Mouse (Mus musculus): ENCODE data around the gene Rpl31. TPM values are rescaled to one million over a fixed set of nuclear protein-coding genes. Genes with fewer than 3 reads are reported as not detected.

Gene Rpl31
- polyA plus RNA-seq, 1 experiment from 2014 or later, result 432 TPM

GRCm38 (mm10) chr1:39361754-39362514, 5.7 kb upstream of the Rpl31 start:
- Histone ChIP-seq H3K9ac (ENCODE audit: low read depth, low read length) (peak overlapping the region; percentile 19; the same call in 1 of the 2 replicates), H3K27me3 (replicated peaks; ENCODE audit: control insufficient read depth, insufficient read depth, low read length) (no peaks in the 10 kb centered on the region), H3K4me1 (ENCODE audit: control insufficient read depth, insufficient read depth, low read length) (peaks cover 6% of the 10 kb centered on the region)

GRCm38 (mm10) chr1:39362515-39362893, 5.1 kb upstream of the Rpl31 start:
- Histone ChIP-seq H3K4me2 (ENCODE audit: low read depth, low read length) (peak overlapping the region; percentile 47; the same call in 1 of the 2 replicates), H3K27ac (ENCODE audit: low read length) (no peak overlapping the region), H3K4me3 (ENCODE audit: low read length) (no peak overlapping the region), H3K27me3 (replicated peaks; ENCODE audit: control insufficient read depth, insufficient read depth, low read length) (no peaks in the 10 kb centered on the region), H3K9ac (ENCODE audit: low read depth, low read length) (no peak overlapping the region), H3K36me3 (ENCODE audit: control insufficient read depth, insufficient read depth, low read length) (no peaks in the 10 kb centered on the region), H3K4me1 (ENCODE audit: control insufficient read depth, insufficient read depth, low read length) (peaks cover 8% of the 10 kb centered on the region), H3K9me3 (ENCODE audit: control insufficient read depth, low read length) (no peaks in the 10 kb centered on the region)
- WGBS, result 44% methylated on average over 7 of the region's 7 CpGs
- no peak for ATAC-seq

More at GRCm38 (mm10) chr1:39361754-39362514, 5.7 kb upstream of the Rpl31 start:
- Histone ChIP-seq H3K27ac (ENCODE audit: low read length) (no peak overlapping the region), H3K4me2 (ENCODE audit: low read depth, low read length) (peak overlapping the region; percentile 47), H3K36me3 (ENCODE audit: control insufficient read depth, insufficient read depth, low read length) (no peaks in the 10 kb centered on the region), H3K4me3 (ENCODE audit: low read length) (peak overlapping the region; percentile 19), H3K9me3 (ENCODE audit: control insufficient read depth, low read length) (no peaks in the 10 kb centered on the region)
- WGBS, result 24% methylated on average over 24 of the region's 24 CpGs
- ATAC-seq, result peak; percentile 57

DNA sequence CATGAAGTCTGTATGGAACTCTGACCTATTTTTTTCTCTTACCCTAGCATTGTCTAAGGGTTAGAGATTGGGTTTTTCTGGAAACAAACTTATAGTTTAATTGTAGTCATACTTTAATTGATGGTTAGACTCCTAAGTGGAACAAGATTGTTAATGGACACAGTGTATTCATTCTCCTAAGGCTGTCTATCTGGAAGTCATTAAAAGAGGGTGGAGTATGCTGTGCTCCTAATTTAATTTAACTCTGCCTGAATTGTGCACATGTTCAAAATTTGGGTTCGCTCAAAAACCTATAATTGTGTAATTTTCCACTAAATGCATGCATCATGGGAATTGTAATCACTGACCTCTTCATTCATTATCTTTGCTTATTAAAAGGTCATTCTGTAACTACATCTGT, 2.1 kb upstream of the Rpl31 start:
- Histone ChIP-seq H3K4me3 (ENCODE audit: low read length) (no peak overlapping the region), H3K4me1 (ENCODE audit: control insufficient read depth, insufficient read depth, low read length) (peaks cover 13% of the 10 kb centered on the region), H3K9ac (ENCODE audit: low read depth, low read length) (no peak overlapping the region), H3K4me2 (ENCODE audit: low read depth, low read length) (no peak overlapping the region), H3K27ac (ENCODE audit: low read length) (no peak overlapping the region), H3K36me3 (ENCODE audit: control insufficient read depth, insufficient read depth, low read length) (peaks cover 6% of the 10 kb centered on the region), H3K27me3 (replicated peaks; ENCODE audit: control insufficient read depth, insufficient read depth, low read length) (no peaks in the 10 kb centered on the region), H3K9me3 (ENCODE audit: control insufficient read depth, low read length) (no peaks in the 10 kb centered on the region)
- WGBS, result 86% methylated on average over 1 of the region's 1 CpGs
- no peak for ATAC-seq

- Histone ChIP-seq H3K27ac (ENCODE audit: low read length) (no peak overlapping the region), H3K9ac (ENCODE audit: low read depth, low read length) (peak overlapping the region; percentile 63), H3K4me2 (ENCODE audit: low read depth, low read length) (peak overlapping the region; percentile 66), H3K4me3 (ENCODE audit: low read length) (peak overlapping the region; percentile 79), H3K4me1 (ENCODE audit: control insufficient read depth, insufficient read depth, low read length) (peaks cover 11% of the 10 kb centered on the region), H3K9me3 (ENCODE audit: control insufficient read depth, low read length) (no peaks in the 10 kb centered on the region), H3K36me3 (ENCODE audit: control insufficient read depth, insufficient read depth, low read length) (peaks cover 18% of the 10 kb centered on the region), H3K27me3 (replicated peaks; ENCODE audit: control insufficient read depth, insufficient read depth, low read length) (no peaks in the 10 kb centered on the region)
- ATAC-seq, result peak; percentile 17; the same call in 1 of the 2 replicates
- WGBS, result 28% methylated on average over 6 of the region's 6 CpGs
Measured at GRCm38 (mm10) chr1:39367045-39367444, 597 bp upstream of the Rpl31 start.

DNA sequence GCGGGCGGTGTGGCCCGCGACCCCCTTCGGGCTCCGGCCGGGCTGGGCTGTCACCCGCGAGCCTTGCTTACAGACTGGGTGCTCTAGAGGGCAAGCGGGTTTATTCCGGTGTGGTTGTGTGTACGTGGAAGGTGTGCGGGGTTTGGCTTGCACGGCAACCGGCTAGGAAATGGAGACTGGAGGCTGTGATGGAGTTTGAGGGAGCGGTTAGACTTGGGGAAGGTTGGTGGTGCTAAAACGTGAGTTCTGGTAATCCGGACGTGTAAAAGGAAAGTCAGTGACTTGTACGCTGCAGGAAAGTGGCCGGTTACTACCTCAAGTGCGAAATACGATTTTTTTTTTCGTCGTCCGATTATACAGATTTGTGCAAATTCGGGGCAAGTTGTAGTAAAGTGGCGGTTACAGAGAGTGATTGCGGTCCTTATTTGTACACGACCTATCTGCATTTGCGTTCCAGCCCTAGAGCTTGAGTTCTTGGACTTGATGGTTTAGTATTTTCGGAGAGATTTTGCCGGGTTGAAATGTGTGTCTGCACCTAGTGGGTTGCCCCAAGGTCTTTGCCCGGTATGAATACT, 712 bp downstream of the Rpl31 start:
- Histone ChIP-seq H3K9ac (ENCODE audit: low read depth, low read length) (peak overlapping the region; percentile 97), H3K4me3 (ENCODE audit: low read length) (peak overlapping the region; percentile 79), H3K36me3 (ENCODE audit: control insufficient read depth, insufficient read depth, low read length) (peaks cover 19% of the 10 kb centered on the region), H3K27ac (ENCODE audit: low read length) (peak overlapping the region; percentile 72), H3K27me3 (replicated peaks; ENCODE audit: control insufficient read depth, insufficient read depth, low read length) (no peaks in the 10 kb centered on the region), H3K4me1 (ENCODE audit: control insufficient read depth, insufficient read depth, low read length) (peaks cover 9% of the 10 kb centered on the region), H3K9me3 (ENCODE audit: control insufficient read depth, low read length) (no peaks in the 10 kb centered on the region), H3K4me2 (ENCODE audit: low read depth, low read length) (peak overlapping the region; percentile 90)
- 0% methylated on average over 34 of the region's 34 CpGs for WGBS
- peak; percentile 48 for ATAC-seq

GRCm38 (mm10) chr1:39370431-39370830, 2.8 kb downstream of the Rpl31 start:
- Histone ChIP-seq H3K9me3 (ENCODE audit: control insufficient read depth, low read length) (no peaks in the 10 kb centered on the region), H3K9ac (ENCODE audit: low read depth, low read length) (0 out of 2 replicates have a peak overlapping the region, but pooled peaks have one; percentile 19), H3K36me3 (ENCODE audit: control insufficient read depth, insufficient read depth, low read length) (peaks cover 22% of the 10 kb centered on the region), H3K27ac (ENCODE audit: low read length) (no peak overlapping the region), H3K4me3 (ENCODE audit: low read length) (no peak overlapping the region), H3K4me1 (ENCODE audit: control insufficient read depth, insufficient read depth, low read length) (peaks cover 9% of the 10 kb centered on the region), H3K27me3 (replicated peaks; ENCODE audit: control insufficient read depth, insufficient read depth, low read length) (no peaks in the 10 kb centered on the region), H3K4me2 (ENCODE audit: low read depth, low read length) (no peak overlapping the region)
- no peak for ATAC-seq
- WGBS, result 79% methylated on average over 6 of the region's 6 CpGs

DNA sequence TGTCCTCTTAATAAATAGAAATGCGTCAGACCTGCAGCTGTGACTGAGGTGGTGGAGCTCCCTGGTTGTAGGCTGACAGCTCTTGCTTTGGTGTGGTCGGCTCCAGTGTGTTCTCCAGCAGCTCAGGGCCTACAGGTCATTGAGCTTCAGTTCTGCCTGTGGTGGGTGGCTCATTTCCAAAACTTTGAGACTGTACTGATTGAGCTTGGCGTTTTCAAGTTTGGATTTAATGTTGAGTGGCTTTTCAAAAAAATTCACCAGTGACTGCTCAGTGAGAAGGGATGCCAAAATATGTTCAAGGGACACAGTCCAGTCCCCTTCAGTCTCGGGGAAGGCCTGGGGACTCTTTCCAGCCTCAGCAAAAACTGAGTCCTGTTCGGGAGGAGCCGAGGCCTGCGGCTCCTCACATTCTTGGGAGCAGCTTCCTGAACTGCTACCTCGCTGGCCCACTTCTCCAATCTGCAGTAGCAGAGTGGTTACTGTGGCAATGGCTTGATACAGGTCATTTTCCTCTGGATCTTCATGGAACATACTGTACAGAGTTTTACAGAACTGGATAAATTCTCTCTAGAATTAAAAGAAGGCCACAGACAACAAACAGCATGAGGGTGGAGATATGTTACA, 4.7 kb downstream of the Rpl31 start:
- Histone ChIP-seq H3K9ac (ENCODE audit: low read depth, low read length) (no peak overlapping the region), H3K4me1 (ENCODE audit: control insufficient read depth, insufficient read depth, low read length) (peaks cover 5% of the 10 kb centered on the region), H3K27ac (ENCODE audit: low read length) (no peak overlapping the region), H3K36me3 (ENCODE audit: control insufficient read depth, insufficient read depth, low read length) (peaks cover 22% of the 10 kb centered on the region), H3K9me3 (ENCODE audit: control insufficient read depth, low read length) (no peaks in the 10 kb centered on the region), H3K4me3 (ENCODE audit: low read length) (no peak overlapping the region), H3K27me3 (replicated peaks; ENCODE audit: control insufficient read depth, insufficient read depth, low read length) (no peaks in the 10 kb centered on the region), H3K4me2 (ENCODE audit: low read depth, low read length) (no peak overlapping the region)
- no peak for ATAC-seq
- 81% methylated on average over 8 of the region's 8 CpGs for WGBS

- no peak overlapping the region for H3K4me3 ChIP-seq (ENCODE audit: low read length)
- no peak overlapping the region for H3K9ac ChIP-seq (ENCODE audit: low read depth, low read length)
- no peak overlapping the region for H3K27ac ChIP-seq (ENCODE audit: low read length)
- peaks cover 5% of the 10 kb centered on the region for H3K4me1 ChIP-seq (ENCODE audit: control insufficient read depth, insufficient read depth, low read length)
- H3K27me3 ChIP-seq (replicated peaks; ENCODE audit: control insufficient read depth, insufficient read depth, low read length), result no peaks in the 10 kb centered on the region
- ATAC-seq, result no peak
- peaks cover 22% of the 10 kb centered on the region for H3K36me3 ChIP-seq (ENCODE audit: control insufficient read depth, insufficient read depth, low read length)
- no peak overlapping the region for H3K4me2 ChIP-seq (ENCODE audit: low read depth, low read length)
- WGBS, result 78% methylated on average over 4 of the region's 4 CpGs
- H3K9me3 ChIP-seq (ENCODE audit: control insufficient read depth, low read length), result no peaks in the 10 kb centered on the region
Measured at GRCm38 (mm10) chr1:39373378-39373777, 5.7 kb downstream of the Rpl31 start.

GRCm38 (mm10) chr1:39374231-39374809, 6.7 kb downstream of the Rpl31 start:
- WGBS, result 87% methylated on average over 5 of the region's 5 CpGs
- no peak for ATAC-seq

More at GRCm38 (mm10) chr1:39374231-39374809, 6.7 kb downstream of the Rpl31 start:
- H3K4me1 ChIP-seq (ENCODE audit: control insufficient read depth, insufficient read depth, low read length), result peaks cover 2% of the 10 kb centered on the region
- no peak overlapping the region for H3K4me2 ChIP-seq (ENCODE audit: low read depth, low read length)
- H3K9ac ChIP-seq (ENCODE audit: low read depth, low read length), result no peak overlapping the region
- no peaks in the 10 kb centered on the region for H3K27me3 ChIP-seq (replicated peaks; ENCODE audit: control insufficient read depth, insufficient read depth, low read length)
- H3K27ac ChIP-seq (ENCODE audit: low read length), result no peak overlapping the region
- peaks cover 22% of the 10 kb centered on the region for H3K36me3 ChIP-seq (ENCODE audit: control insufficient read depth, insufficient read depth, low read length)
- no peak overlapping the region for H3K4me3 ChIP-seq (ENCODE audit: low read length)
- H3K9me3 ChIP-seq (ENCODE audit: control insufficient read depth, low read length), result no peaks in the 10 kb centered on the region

Measured in intestine, embryonic 16.5 days (tissue).